Mouse (Mus musculus) CH12F3 (cell line): ENCODE measurements around the gene Pou5f1.
"Not testable (repeated sequence)": the region's sequence is repeated elsewhere in the genome, so short reads cannot be mapped to it uniquely, and the experiment has no call there.

ENCODE experiments used
- in situ Hi-C: fragments of 300-500 bp; cut with MboI; formaldehyde crosslinking; loops from 2 replicates; pipeline ENCODE4 v1.14.3; 2020; ENCODE audit warnings: low sequenced_read_pairs

The Pou5f1 gene

DNA sequence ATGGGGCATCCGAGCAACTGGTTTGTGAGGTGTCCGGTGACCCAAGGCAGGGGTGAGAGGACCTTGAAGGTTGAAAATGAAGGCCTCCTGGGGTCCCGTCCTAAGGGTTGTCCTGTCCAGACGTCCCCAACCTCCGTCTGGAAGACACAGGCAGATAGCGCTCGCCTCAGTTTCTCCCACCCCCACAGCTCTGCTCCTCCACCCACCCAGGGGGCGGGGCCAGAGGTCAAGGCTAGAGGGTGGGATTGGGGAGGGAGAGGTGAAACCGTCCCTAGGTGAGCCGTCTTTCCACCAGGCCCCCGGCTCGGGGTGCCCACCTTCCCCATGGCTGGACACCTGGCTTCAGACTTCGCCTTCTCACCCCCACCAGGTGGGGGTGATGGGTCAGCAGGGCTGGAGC is at the start of gene Pou5f1:
Gene Pou5f1 (plus strand): TSS at position 243 of the 400 bp plus-strand sequence.
- in situ Hi-C loops, result no loop called here

DNA sequence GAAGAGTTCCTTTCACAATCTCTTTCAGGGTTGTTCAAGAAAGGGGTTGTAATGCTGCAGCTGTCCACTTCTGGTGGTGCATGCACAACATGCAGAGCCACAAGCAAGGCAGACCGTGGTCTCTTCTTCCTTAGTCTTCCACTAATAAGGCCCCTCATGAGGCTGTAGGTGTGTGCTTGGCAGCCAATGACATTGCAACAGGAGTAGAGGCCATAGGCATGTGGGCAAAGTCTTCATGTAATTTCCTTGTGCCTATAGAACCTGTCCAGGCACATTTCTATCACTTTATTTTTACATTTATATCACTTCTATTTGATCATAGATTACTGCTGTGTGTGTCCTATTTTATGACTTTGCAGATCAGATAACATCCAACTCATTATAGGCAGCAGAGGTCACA is 47.6 kb upstream of the Pou5f1 start:
- in situ Hi-C loops, result loop anchor here (25.0 kb wide), 1 partner anchor 1471 kb away; no protein-coding TSS in a partner anchor

- in situ Hi-C loops, result loop anchor here (25.0 kb wide), 1 partner anchor 1473 kb away; no protein-coding TSS in a partner anchor
Observed at GRCm38 (mm10) chr17:35460513-35461341, 45.1 kb upstream of the Pou5f1 start.

GRCm38 (mm10) chr17:35465651-35466050 is 40.2 kb upstream of the Pou5f1 start:
- in situ Hi-C loops, result loop anchor here (25.0 kb wide), 1 partner anchor 1478 kb away; no protein-coding TSS in a partner anchor

DNA sequence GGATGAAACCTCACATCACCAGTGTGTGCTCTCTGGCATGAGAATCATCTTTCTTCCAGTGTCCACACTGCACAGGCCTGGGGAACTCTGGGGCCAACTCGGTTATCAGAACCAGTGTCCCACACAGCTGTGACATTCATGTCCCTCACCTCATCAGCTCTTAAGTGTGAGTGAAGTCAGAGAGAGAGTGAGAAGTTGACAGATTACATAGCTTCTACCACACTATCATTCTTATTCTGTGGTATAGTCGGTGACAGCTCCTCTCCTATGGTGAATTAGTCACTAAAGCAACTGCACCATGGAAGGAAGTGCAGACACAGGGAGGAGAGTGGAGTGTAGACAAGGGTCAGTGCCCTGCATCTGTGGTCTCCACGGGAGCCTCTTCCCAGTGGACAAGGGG is 36.9 kb upstream of the Pou5f1 start:
- in situ Hi-C loops, result loop anchor here (25.0 kb wide), 1 partner anchor 1482 kb away; no protein-coding TSS in a partner anchor

- in situ Hi-C loops, result loop anchor here (25.0 kb wide), 1 partner anchor 1483 kb away; no protein-coding TSS in a partner anchor
Observed at GRCm38 (mm10) chr17:35469842-35470751, 35.7 kb upstream of the Pou5f1 start, which contains the start of gene H2-Q10. Gene H2-Q10 (plus strand): TSS chr17:35470089.

DNA sequence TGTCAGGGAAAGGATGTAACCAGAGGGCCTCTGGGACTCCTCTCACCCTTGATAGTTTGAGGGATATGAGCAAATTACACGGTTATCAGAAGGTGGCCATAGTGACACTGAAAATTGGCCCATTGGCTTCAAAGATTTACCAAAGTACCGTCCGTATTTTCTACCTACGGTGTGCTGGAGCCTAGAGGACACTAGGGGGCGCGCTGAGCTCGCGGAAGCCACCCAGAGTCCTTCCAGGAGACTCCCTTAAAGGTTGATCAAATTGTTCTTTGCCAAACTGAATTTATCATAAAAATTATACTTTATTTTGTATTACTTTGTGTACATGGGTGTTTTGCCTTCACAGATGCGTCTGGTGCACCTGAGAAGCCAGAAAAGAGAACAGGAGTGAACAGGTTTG is 21.8 kb upstream of the Pou5f1 start:
- in situ Hi-C loops, result no loop called here

- in situ Hi-C loops, result no loop called here
Observed at GRCm38 (mm10) chr17:35485702-35486101, 20.1 kb upstream of the Pou5f1 start.

DNA sequence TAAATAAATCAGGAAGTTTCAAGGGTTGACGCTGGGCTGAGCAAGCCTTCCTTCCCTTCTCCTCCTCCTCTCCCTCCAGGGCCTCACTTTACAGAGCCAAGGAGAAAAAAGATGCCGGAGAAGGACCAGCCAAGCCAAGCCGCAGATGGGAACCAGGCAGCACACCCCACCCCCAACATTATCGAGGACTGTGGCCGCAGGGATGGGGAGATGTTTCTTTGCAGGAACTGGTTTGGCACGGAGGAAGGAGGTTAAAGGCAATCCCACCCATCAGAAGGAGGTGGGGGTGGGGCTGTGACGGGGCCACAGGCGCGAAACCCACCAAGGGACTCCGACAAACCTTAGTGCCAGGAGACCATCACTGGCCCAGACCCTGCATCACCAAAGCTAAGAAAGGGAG is 19.1 kb upstream of the Pou5f1 start:
- in situ Hi-C loops, result no loop called here

- in situ Hi-C loops, result no loop called here
Observed at GRCm38 (mm10) chr17:35488041-35488440, 17.8 kb upstream of the Pou5f1 start.

DNA sequence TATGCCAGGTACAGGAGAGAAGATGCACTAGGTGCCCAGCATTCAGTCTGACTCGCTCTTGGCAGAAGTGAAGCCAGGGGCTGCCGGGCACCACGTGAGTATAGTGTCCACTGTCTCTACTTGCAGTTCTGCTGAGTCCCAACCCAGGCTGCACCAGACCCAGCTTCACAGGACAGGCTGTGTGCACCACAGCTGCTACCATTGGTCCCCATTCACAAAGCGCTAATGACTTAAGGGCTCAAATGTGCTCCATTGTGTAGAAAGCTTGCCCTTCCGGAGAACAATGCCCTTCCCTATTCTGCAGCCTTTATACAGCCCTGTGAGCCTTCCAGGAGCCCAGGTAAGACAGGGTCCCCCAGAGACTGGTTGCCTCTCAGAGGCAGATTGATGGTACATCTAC is 15.5 kb upstream of the Pou5f1 start:
- in situ Hi-C loops, result no loop called here

GRCm38 (mm10) chr17:35497124-35497523 is 8.7 kb upstream of the Pou5f1 start:
- in situ Hi-C loops, result no loop called here

- in situ Hi-C loops, result no loop called here
Observed at GRCm38 (mm10) chr17:35502226-35502625, 3.6 kb upstream of the Pou5f1 start.

DNA sequence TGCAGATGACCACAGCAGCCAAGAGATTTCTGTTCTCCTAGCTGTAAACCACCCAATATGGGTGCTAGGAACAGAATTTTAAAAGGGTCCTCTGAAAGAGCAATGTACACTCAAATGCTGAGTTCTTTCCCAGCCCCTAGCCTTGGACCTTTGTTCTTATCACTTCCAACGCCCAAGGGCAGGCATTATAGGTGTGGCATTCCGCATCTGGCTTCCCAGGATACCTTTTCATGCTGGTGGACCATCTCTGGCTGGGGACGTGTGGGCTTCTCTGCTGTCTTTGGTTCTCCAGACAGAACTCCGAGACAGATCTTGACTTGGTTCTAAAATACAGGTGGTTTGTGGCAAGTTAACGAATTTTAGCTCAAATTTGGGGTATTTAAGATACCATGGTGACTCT is 3.1 kb upstream of the Pou5f1 start:
- in situ Hi-C loops, result no loop called here

- in situ Hi-C loops, result no loop called here
Observed at GRCm38 (mm10) chr17:35503849-35504248, 2.0 kb upstream of the Pou5f1 start.

DNA sequence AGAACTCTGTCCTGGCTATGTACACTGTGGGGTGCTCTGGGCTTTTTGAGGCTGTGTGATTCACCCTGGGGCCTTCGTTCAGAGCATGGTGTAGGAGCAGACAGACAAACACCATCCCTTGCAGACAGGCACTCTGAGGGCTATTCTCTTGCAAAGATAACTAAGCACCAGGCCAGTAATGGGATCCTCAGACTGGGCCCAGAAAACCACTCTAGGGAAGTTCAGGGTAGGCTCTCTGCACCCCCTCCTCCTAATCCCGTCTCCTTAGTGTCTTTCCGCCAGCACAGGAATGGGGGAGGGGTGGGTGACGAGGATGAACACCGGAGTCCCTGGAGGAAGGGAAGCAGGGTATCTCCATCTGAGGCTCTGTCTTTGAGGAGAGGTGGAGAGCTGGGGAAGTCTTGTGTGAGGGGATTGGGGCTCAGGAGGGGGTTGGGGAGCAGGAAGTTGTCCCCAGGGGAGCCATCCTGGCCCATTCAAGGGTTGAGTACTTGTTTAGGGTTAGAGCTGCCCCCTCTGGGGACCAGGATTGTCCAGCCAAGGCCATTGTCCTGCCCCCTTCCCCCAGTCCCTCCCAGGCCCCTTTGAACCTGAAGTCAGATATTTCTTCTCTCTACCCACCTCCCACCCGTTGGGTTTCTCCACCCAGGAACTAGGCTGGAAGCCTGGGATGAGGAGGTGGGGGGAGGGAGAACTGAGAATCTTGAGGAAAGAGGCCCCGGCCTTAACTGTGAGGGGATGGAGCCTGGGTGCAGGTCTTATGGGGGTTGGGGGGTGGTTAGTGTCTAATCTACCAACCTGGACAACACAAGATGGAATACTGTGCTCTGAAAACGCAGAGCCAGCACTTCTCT is 963 bp upstream of the Pou5f1 start:
- in situ Hi-C loops, result no loop called here

DNA sequence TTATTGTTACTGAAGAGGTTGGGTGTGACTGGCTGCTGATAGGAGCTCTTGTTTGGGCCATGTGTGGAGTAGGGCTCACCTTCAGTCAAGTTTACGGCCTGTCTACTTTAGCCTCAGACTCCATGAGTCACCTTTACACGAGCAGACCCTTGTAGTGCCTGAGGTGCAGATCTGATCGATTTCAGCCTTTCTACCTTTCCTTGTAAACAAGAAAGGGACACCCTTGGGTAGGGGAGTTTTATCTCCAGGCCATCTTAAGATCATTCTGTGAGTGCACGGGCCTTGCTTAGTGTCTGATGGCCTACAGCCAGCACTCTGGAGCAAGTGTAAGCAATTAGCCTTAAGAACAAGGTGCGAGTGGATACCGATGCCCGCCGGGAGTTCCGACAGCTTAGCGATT is 1.1 kb downstream of the Pou5f1 start:
- in situ Hi-C loops, result no loop called here

GRCm38 (mm10) chr17:35507556-35508260 is 1.9 kb downstream of the Pou5f1 start:
- in situ Hi-C loops, result no loop called here

DNA sequence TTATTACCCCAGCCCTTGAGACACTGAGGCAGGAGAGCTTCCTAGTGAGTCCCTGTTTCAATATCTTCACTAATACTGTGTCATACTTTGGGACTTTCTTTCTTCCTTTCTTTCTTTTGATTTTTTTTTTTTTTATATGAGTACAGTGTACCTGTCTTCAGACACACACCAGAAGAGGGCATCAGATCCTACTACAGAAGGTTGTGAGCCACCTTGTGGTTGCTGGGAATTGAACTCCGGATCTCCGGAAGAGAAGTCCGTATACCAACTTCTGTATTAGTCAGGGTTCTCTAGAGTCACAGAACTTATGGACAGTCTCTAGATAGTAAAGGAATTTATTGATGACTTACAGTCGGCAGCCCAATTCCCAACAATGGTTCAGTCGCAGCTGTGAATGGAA is 2.5 kb downstream of the Pou5f1 start:
- in situ Hi-C loops, result not testable (repeated sequence)

- in situ Hi-C loops, result no loop called here
Observed at GRCm38 (mm10) chr17:35509284-35509683, 3.5 kb downstream of the Pou5f1 start.
